Mouse (Mus musculus) ZHBTc4 (cell line): ENCODE results near the gene Zfp426.

Source experiments
- DNase-seq: peaks from one replicate; pipeline ENCODE4 v3.0.0-alpha.2; 2011; ENCODE audit warnings: low read depth, low spot score

Zfp426 gene

GRCm38 (mm10) chr9:20459377-20460317, 32.9 kb downstream of the Zfp426 start, which contains the start of gene Zfp26:
Gene Zfp26, minus strand, starts transcription at chr9:20460162.
- DNase-seq, result peak; percentile 92

- DNase-seq, result peak; percentile 88
Measured at GRCm38 (mm10) chr9:20453647-20454046, 38.9 kb downstream of the Zfp426 start.

GRCm38 (mm10) chr9:20451493-20451892, 41.1 kb downstream of the Zfp426 start:
- no peak for DNase-seq

GRCm38 (mm10) chr9:20443183-20443783, 49.3 kb downstream of the Zfp426 start:
- peak; percentile 82 for DNase-seq

GRCm38 (mm10) chr9:20430004-20430403, 62.5 kb downstream of the Zfp426 start:
- no peak for DNase-seq
